Mouse (Mus musculus) small intestine, adult 2 months (tissue): ENCODE results near the gene Aldh3b2.

Experiments
- CTCF ChIP-seq: fragments of 200-500 bp; IDR thresholded peaks from 2 replicates; pipeline ENCODE4 v1.5.1; 2012; ENCODE audit warnings: low read depth, mild to moderate bottlenecking, control low read depth, inconsistent platforms, low read length, moderate library complexity, mixed read lengths; ENCODE audit not compliant: insufficient replicate concordance, insufficient read length; ENCODE audit errors: extremely low read depth
- POLR2A ChIP-seq: fragments of 200-500 bp; IDR thresholded peaks from 2 replicates; pipeline ENCODE4 v1.6.1; 2012; ENCODE audit warnings: low read depth, mild to moderate bottlenecking, control low read depth, inconsistent platforms, low read length, moderate library complexity

DNA sequence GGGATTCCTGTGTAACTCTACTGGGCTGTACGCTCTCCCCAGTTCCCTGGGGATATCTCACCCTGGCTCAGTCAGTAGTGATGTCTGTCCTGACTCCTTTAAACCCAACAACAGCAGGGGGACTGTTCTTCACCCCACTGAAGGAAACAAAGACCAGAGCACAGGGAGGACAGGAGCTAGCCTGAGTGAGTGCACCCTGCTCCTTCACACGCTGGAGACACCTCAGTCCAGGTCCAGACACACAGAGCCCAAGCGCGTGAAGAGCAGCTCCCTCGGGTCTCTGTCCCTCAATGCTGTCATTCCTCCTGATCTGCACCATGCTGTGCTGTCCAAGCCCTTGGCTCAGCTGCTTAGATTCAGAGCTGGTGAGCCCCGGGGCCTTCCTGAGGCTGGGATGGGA lies 45.4 kb upstream of the Aldh3b2 start:
- TF ChIP-seq POLR2A (no peak), CTCF (no peak)
